Mouse (Mus musculus): Measurements from ENCODE around the gene Vamp1. TPM values are rescaled to one million over a fixed set of nuclear protein-coding genes. Genes with fewer than 3 reads are reported as not detected.

The Vamp1 gene
- polyA plus RNA-seq (2016; fragmentation: Nextera tagmentation; extraction: Ambion mirVana) = 3.3 and 3.9 TPM in 2 replicates

DNA sequence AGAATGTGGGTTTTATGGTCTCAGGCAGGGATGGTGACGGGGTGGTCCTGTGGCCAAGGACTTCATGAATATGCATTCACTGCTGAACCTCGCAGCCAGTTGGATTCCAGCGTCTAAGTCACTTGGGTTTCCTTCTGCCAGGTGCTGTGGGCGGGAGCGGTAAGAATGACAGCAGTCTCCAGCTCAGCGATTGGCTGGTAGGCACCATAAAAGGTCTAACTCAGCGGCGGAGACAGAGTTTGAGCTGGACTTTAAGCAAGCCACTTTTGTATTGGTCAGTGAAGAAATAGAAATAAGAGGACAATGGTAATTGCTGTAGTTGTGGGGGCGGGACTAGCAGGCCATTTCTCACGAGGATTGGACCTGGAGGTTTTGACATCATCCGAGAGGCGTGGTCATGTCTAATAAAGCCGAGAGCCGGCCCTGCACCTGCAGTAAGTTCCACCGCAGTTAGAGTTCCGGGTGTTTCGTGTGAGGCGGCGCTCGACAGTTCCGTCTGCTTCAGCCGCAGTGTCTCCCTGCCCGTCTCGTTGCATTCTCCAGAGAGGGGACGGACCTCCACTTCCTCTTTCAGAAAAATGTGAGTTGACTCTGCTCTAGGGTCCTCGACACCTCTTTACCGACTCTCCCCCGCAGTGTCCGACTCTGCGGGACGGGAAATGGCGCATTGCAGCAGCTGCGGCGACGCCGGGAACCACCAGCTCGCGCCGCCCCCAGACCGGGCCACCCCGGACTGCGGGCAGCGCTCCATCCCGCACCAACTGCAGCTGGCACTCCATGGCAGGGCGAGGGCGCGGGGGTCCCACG is at the start of gene Vamp1:
TSS of gene Vamp1 (plus strand) at position 404 of the 807 bp plus-strand sequence.
- under 1% methylated on average over 48 of the region's 48 CpGs for WGBS
- no peaks in the 10 kb centered on the region for H3K36me3 ChIP-seq
- H3K4me1 ChIP-seq (replicated peaks) = peaks cover 15% of the 10 kb centered on the region
- peak; percentile 91 for DNase-seq (ENCODE audit: low spot score)
- H3K27me3 ChIP-seq (ENCODE audit: insufficient read depth, poor library complexity, severe bottlenecking) = peaks cover 30% of the 10 kb centered on the region
- no peaks in the 10 kb centered on the region for H3K9me3 ChIP-seq
- peak within 1 kb of the TSS; percentile 76 for H3K4me3 ChIP-seq
- peak within 1 kb of the TSS; percentile 86 for H3K27ac ChIP-seq

DNA sequence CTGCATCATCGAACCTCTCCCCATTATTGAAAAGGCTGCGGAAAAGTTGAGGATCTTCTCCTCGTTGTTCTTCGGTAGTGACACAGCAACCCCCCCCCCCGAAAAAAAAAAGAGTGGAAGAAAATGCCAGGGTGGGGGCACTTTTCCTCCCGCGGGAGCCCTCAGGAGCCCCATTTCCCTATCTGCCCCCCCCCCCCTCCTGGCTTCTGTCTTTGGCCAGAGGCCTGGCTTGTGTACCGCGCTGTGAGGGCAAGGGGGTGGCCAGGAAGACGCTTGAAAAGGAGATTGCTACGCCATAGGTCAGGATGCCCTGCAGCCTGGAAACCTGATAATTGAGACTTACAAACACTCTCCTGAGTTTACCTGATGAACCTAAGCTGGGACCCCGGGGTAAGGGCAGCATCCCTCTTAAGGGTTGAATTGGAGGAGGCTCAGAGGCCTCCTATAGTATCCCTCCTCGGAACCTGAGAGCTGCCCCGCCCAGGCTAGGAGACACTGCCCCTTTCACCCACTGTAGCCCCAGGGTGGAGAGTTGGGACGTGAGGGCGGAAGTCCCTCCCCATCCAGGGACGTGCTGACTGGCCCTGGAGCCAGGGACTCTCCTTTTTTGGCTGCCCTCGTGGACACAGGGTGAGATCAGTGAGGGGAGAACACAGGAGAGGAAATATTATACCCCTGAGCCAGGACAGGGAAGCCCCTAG is 49.1 kb upstream of the Vamp1 start, which contains the start of gene Gapdh:
TSS of gene Gapdh (minus strand) at position 417 of the 701 bp plus-strand sequence.
- peaks cover 51% of the 10 kb centered on the region for H3K4me1 ChIP-seq (replicated peaks)

DNA sequence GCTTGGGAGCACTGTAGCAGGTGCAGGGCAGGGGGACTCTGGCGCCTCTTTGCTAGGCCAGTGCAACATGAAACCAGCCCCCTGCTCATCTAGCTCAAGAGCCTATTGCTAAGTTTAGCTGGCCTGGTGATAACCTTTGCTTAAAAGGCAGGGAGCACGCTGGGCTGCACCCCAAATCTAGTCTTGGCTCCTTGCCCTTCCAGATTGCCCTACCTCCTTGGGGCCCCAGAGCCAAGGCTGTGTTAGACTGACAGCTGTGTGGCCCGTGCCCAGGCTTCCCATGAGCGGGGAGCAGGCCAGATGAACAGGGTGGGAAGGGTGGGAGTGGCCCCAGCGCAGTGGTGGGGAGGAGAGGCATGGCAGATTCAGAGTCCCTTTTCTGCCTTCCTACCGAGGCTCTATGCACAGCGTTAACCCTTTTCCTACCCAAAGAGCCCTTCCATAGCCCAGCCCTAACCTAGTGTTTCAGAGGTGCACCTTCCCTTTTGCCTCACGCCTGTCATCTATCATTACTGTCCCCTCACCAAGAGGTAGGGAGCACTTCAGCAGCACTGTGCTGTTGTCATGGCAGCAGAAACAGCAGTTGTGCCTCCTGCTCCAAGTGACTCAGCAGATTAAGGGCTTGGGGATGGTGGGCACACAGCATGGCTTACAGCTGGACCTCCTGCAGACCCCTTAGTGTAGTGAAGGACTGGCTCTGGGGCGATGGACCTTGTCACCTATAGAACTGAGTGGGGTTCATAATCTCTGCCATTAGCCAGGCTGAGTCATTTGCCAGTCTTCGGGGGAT is 48.3 kb upstream of the Vamp1 start:
- no peaks in the 10 kb centered on the region for H3K27me3 ChIP-seq (ENCODE audit: insufficient read depth, poor library complexity, severe bottlenecking)
- H3K36me3 ChIP-seq = peaks cover 82% of the 10 kb centered on the region
- H3K4me1 ChIP-seq (replicated peaks) = peaks cover 46% of the 10 kb centered on the region
- peak; percentile 51 for DNase-seq (ENCODE audit: low spot score)
- peak overlapping the region; percentile 92 for H3K4me3 ChIP-seq
- H3K9me3 ChIP-seq = no peaks in the 10 kb centered on the region
- H3K27ac ChIP-seq = peak overlapping the region; percentile 99
- 16% methylated on average over 10 of the region's 10 CpGs for WGBS

More for the DNA sequence above, 49.1 kb upstream of the Vamp1 start, which contains the start of gene Gapdh:
- H3K27me3 ChIP-seq (ENCODE audit: insufficient read depth, poor library complexity, severe bottlenecking) = no peaks in the 10 kb centered on the region
- peak within 1 kb of the TSS; percentile 92 for H3K4me3 ChIP-seq
- under 1% methylated on average over 18 of the region's 18 CpGs for WGBS
- peak within 1 kb of the TSS; percentile 99 for H3K27ac ChIP-seq
- no peaks in the 10 kb centered on the region for H3K9me3 ChIP-seq
- peaks cover 82% of the 10 kb centered on the region for H3K36me3 ChIP-seq
- DNase-seq (ENCODE audit: low spot score) = peak; percentile 80

- DNase-seq (ENCODE audit: low spot score) = no peak
- peaks cover 39% of the 10 kb centered on the region for H3K4me1 ChIP-seq (replicated peaks)
- WGBS = 94% methylated on average over 14 of the region's 14 CpGs
- H3K4me3 ChIP-seq = no peak overlapping the region
- no peaks in the 10 kb centered on the region for H3K9me3 ChIP-seq
- no peak overlapping the region for H3K27ac ChIP-seq
- no peaks in the 10 kb centered on the region for H3K27me3 ChIP-seq (ENCODE audit: insufficient read depth, poor library complexity, severe bottlenecking)
- peaks cover 84% of the 10 kb centered on the region for H3K36me3 ChIP-seq
These were observed 47.3 kb upstream of the Vamp1 start for GRCm38 (mm10) chr6:125168086-125168485.

- no peaks in the 10 kb centered on the region for H3K9me3 ChIP-seq
- H3K27ac ChIP-seq = no peak overlapping the region
- no peak overlapping the region for H3K4me3 ChIP-seq
- no peak for DNase-seq (ENCODE audit: low spot score)
- peaks cover 26% of the 10 kb centered on the region for H3K4me1 ChIP-seq (replicated peaks)
- peaks cover 85% of the 10 kb centered on the region for H3K36me3 ChIP-seq
- 87% methylated on average over 6 of the region's 6 CpGs for WGBS
- no peaks in the 10 kb centered on the region for H3K27me3 ChIP-seq (ENCODE audit: insufficient read depth, poor library complexity, severe bottlenecking)
These were observed 45.2 kb upstream of the Vamp1 start for GRCm38 (mm10) chr6:125170194-125170593.

DNA sequence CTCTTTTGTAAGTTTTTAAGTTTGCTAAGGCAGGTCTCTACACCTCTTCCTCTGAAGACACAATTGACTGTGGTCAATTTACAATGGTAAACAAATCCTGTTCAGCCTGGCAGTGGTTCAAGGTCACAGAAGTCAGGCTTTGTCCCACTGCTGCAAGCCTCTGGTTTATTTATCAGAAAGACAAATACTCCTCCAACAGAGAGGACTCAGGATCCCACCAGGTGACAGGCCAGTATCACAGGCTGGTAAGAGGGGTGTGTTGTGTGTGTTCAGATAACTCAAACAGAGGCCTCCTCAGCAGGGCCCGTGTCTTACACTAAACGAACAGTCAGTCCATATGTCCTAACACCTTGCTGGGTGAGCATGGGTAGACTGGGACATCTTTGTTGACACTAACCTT is 42.9 kb upstream of the Vamp1 start:
- no peaks in the 10 kb centered on the region for H3K27me3 ChIP-seq (ENCODE audit: insufficient read depth, poor library complexity, severe bottlenecking)
- 93% methylated on average over 2 of the region's 2 CpGs for WGBS
- no peak overlapping the region for H3K27ac ChIP-seq
- H3K9me3 ChIP-seq = no peaks in the 10 kb centered on the region
- peaks cover 100% of the 10 kb centered on the region for H3K36me3 ChIP-seq
- no peak overlapping the region for H3K4me3 ChIP-seq
- H3K4me1 ChIP-seq (replicated peaks) = peaks cover 6% of the 10 kb centered on the region
- DNase-seq (ENCODE audit: low spot score) = no peak

DNA sequence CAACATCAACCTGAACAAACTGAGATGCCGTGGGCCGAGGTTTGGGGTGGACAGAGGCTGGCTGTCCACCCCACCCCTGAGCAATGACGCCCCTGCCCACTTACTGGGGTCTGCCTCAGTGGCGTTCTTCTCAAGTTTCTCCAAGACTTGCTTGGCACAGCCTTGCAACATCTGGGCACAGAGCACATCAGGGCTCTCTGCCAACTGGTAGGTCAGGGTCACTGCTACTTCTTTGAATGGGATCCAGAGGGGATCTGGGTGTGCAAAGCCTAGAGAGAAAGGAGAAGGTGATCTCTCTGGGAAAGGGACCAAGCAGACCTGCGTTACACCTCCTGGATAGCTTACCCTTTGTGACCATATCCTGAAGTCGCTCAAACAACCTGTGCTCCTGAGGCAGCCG is 42.1 kb upstream of the Vamp1 start:
- 92% methylated on average over 7 of the region's 7 CpGs for WGBS
- H3K36me3 ChIP-seq = peaks cover 100% of the 10 kb centered on the region
- no peaks in the 10 kb centered on the region for H3K9me3 ChIP-seq
- no peak for DNase-seq (ENCODE audit: low spot score)
- no peaks in the 10 kb centered on the region for H3K4me1 ChIP-seq (replicated peaks)
- H3K4me3 ChIP-seq = no peak overlapping the region
- no peaks in the 10 kb centered on the region for H3K27me3 ChIP-seq (ENCODE audit: insufficient read depth, poor library complexity, severe bottlenecking)
- no peak overlapping the region for H3K27ac ChIP-seq

GRCm38 (mm10) chr6:125175469-125175868 is 39.9 kb upstream of the Vamp1 start:
- no peak overlapping the region for H3K4me3 ChIP-seq
- H3K36me3 ChIP-seq = peaks cover 100% of the 10 kb centered on the region
- H3K27ac ChIP-seq = no peak overlapping the region
- H3K27me3 ChIP-seq (ENCODE audit: insufficient read depth, poor library complexity, severe bottlenecking) = no peaks in the 10 kb centered on the region
- H3K4me1 ChIP-seq (replicated peaks) = no peaks in the 10 kb centered on the region
- no peaks in the 10 kb centered on the region for H3K9me3 ChIP-seq
- DNase-seq (ENCODE audit: low spot score) = no peak
- WGBS = 90% methylated on average over 5 of the region's 5 CpGs

DNA sequence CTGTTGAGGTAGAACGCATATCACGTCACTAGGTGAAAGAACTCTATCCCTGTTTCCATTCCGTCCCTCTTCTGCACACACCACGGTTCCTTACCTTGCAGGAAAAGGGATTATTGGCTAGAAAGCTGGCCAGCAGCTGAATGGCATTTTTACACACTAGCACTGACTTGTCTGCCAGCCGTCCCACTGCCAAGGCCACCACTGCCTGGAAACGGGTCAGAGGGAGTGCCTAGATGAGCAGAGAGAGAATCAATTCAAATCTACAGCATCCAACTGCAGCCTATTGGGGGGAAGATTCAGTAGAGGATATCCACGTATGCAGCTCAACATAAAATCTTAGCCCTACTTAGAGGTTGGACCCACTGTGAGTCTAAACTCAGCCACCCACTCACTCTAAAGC is 35.8 kb upstream of the Vamp1 start:
- Histone ChIP-seq H3K27me3 (ENCODE audit: insufficient read depth, poor library complexity, severe bottlenecking) (no peaks in the 10 kb centered on the region), H3K27ac (no peak overlapping the region), H3K4me1 (replicated peaks) (no peaks in the 10 kb centered on the region), H3K9me3 (no peaks in the 10 kb centered on the region), H3K4me3 (no peak overlapping the region), H3K36me3 (peaks cover 100% of the 10 kb centered on the region)
- DNase-seq (ENCODE audit: low spot score) = no peak
- WGBS = 93% methylated on average over 7 of the region's 7 CpGs

GRCm38 (mm10) chr6:125182133-125182532 is 33.2 kb upstream of the Vamp1 start:
- Histone ChIP-seq H3K36me3 (peaks cover 100% of the 10 kb centered on the region), H3K4me1 (replicated peaks) (no peaks in the 10 kb centered on the region), H3K4me3 (no peak overlapping the region), H3K9me3 (no peaks in the 10 kb centered on the region), H3K27me3 (ENCODE audit: insufficient read depth, poor library complexity, severe bottlenecking) (no peaks in the 10 kb centered on the region), H3K27ac (no peak overlapping the region)
- DNase-seq (ENCODE audit: low spot score) = no peak
- WGBS = 86% methylated on average over 5 of the region's 5 CpGs

DNA sequence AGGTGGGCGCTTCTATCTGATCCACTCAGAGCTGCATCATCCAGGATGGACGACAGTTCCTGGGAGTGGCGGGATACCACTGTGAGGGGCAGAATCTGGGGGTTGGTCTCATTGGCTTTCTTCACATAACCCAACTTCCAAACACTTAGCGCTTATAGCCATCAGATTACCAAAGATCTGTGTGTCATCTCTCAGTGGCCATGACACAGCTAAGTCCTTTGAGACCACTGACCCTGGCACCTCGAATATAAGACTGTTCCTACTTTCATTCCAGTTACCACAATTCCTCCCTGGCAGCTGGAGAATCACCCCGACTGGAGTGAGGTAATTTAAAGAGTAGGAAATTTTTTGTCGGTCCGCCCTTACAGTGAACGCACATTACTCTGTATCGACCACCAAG is 29.1 kb upstream of the Vamp1 start:
- Histone ChIP-seq H3K27ac (no peak overlapping the region), H3K36me3 (peaks cover 86% of the 10 kb centered on the region), H3K27me3 (ENCODE audit: insufficient read depth, poor library complexity, severe bottlenecking) (no peaks in the 10 kb centered on the region), H3K4me3 (no peak overlapping the region), H3K4me1 (replicated peaks) (peaks cover 10% of the 10 kb centered on the region), H3K9me3 (no peaks in the 10 kb centered on the region)
- WGBS = 93% methylated on average over 10 of the region's 10 CpGs
- DNase-seq (ENCODE audit: low spot score) = no peak

DNA sequence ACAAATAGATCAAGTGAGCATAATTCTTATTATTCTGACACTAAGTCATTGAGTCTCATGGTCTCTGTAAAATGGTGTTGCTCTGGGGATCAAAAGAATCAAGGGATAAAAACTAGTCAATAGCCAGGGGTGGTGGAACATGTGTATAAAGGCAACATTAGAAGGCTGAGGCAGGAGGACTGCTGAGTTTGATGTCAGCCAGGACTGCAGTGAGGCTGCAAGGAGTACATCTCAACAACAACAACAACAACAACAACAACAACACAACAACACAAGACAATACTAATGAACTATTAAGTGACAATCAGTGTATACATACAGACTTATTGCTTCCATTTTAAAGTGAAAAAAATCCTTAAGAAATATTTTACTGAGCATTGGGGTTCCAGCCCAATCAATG is 24.5 kb upstream of the Vamp1 start:
- peak overlapping the region; percentile 99 for H3K27ac ChIP-seq
- H3K36me3 ChIP-seq = peaks cover 66% of the 10 kb centered on the region
- no peaks in the 10 kb centered on the region for H3K9me3 ChIP-seq
- no peak for DNase-seq (ENCODE audit: low spot score)
- peaks cover 24% of the 10 kb centered on the region for H3K4me1 ChIP-seq (replicated peaks)
- no peaks in the 10 kb centered on the region for H3K27me3 ChIP-seq (ENCODE audit: insufficient read depth, poor library complexity, severe bottlenecking)
- peak overlapping the region; percentile 73 for H3K4me3 ChIP-seq

Measured in hindbrain, embryonic 10.5 days (tissue).